Mouse (Mus musculus) brain, adult 2 months (tissue): ENCODE measurements around the gene Psmd8.

Experiments used
- DNase-seq: peaks from one replicate; pipeline ENCODE4 v3.0.0; 2011; ENCODE audit warnings: low read depth, low spot score

Gene Psmd8

DNA sequence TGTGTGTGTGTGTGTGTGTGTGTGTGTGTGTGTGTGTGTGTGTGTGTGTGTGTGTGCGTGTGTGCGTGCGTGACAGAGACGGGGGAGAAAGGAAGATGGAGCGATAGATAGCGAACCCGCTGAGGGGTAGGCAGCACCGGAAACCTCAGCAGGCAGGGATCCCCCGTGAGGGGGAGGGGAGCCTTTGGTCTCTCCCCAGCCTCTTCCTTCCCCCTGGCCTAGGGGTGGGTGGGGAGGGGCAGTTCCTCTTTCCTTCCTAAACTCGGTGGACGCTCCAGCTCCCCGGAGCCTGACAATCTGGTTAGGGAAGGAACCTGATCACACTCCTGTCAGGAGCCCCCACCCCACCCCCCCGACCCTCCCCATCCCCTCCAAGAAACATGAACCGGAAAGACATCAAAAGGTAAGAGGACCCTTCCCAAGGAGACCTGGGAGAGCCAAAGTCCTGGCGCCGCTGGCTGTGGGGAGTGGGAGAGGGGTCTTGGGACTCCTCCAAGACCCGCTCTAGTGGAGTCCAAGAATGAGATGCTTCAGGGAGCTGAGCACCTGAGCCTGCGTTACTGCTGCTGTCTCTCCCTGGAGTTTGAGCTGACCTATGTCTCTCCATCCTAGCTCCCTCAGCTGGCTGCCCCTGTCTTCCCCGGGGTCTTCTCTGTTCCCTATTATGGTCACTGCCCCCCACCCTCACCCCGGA, 45.7 kb downstream of the Psmd8 start, which contains the start of gene Rasgrp4:
TSS of gene Rasgrp4 (plus strand) at position 159 of the 694 bp plus-strand sequence.
- DNase-seq, result no peak

DNA sequence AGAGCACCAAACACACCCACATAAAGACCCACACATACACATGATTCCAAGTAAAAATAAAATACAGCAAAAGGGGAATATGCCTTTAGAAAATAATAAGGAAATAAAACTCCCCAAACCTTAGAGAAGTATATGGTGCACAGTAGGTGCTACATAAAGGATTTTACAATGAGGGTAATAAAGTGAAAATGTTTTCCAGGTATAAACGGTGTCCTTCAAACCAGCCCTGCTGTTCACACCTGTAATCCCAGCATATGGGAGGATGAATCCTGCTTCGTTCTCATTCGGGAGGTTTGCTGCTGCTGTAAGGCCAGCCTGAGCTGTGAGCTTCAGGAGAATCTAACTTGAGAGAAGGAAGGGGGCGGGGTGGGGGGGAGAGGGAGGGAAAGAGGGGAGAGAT, 46.3 kb downstream of the Psmd8 start:
- no peak for DNase-seq

DNA sequence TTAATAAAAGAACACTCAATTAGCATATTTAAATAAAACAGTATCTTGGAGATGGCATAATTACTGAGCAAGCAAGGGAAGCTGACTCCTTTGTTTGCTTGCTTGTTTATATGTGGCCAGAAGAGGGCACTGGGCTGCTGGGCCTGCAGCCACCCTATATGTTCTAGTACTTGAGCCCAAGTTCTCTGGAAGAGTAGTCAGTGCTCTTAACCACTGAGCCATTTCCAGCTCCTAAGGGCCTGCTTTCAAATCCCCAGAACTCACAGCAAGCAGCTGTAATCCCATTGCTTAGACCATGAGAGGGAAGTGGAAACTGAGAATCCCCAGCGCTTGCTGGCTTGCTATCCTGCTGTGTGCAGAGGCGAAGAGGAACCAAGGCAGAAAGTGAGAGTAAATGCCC, 51.8 kb downstream of the Psmd8 start:
- DNase-seq, result peak; percentile 40

DNA sequence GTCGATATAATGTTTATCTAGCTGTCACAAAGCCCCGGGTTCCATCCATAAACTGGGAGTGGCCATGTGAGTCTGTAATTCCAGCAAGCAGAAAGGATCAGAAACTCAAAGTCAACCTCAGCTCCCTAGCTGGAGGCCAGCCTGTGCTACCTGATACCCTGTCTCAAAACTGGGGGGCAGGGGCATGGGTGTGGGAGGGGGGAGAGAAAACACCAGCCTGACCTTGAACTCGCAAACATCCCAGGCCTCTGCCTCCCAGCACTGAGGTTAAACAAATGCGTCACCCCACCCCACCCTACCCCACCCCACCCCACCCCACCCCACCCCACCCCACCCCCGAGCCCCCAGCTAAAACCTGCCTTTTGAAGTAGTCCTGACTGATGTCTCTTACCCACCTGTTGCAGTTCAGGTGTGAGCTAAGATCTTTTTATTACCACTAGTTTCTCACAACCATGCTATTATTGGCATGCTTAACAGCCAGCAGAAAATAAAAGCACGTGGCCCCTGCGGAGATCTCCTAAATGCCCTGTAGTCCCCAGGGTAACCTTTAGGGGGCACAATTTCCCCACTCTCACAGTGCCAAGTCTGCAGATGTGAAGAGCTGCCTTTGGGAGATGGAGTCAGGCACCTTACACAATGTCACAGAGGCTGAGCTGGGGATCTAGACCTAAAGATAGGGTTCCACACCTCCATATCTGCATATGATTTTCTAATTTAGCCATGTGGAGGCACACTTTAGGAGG, 54.2 kb downstream of the Psmd8 start:
- peak; percentile 60 for DNase-seq

DNA sequence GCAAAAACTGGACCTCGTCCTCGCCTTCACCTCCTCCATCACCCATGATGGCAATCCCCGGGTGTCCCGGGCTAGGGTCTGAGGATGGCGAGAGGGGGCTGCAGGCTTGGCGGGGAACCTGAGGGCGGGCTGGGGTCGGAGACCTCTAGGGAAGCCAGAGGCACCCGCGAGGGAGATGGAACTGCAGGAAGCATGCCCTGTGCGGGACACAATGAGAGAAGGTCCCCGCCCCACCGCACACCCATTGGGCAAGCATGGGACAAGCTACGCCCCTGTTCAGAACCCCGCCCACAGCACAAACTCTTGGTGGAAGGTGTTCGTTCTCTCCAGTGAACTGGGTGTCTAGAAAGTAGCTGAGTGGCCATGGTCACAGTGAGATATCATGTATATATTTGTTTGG, 55.5 kb downstream of the Psmd8 start, which contains the start of gene Ryr1:
TSS of gene Ryr1 (minus strand) at position 210 of the 400 bp plus-strand sequence.
- peak; percentile 20 for DNase-seq
